Mouse (Mus musculus): ENCODE results near the gene Itgb4.
"Not testable (repeated sequence)": the region's sequence is repeated elsewhere in the genome, so short reads cannot be mapped to it uniquely, and the experiment has no call there.

The Itgb4 gene

GRCm38 (mm10) chr11:116007095-116007850, 32.8 kb downstream of the Itgb4 start:
- in situ Hi-C loops (cut with MboI, MseI), result no loop called here

- in situ Hi-C loops (cut with MboI, MseI), result no loop called here
These were observed 33.9 kb downstream of the Itgb4 start for GRCm38 (mm10) chr11:116008411-116008810.

- in situ Hi-C loops (cut with MboI, MseI), result no loop called here
These were observed 34.4 kb downstream of the Itgb4 start for GRCm38 (mm10) chr11:116008832-116009375.

- in situ Hi-C loops (cut with MboI, MseI), result loop anchor here (5.0 kb wide), 1 partner anchor 77 kb away; the partner anchor contains the start of genes Recql5 and Sap30bp
These were observed 35.2 kb downstream of the Itgb4 start for GRCm38 (mm10) chr11:116009661-116010060.

- in situ Hi-C loops (cut with MboI, MseI), result loop anchor here (5.0 kb wide), 1 partner anchor 78 kb away; the partner anchor contains the start of genes Recql5 and Sap30bp
These were observed 35.6 kb downstream of the Itgb4 start for GRCm38 (mm10) chr11:116010146-116010545.

GRCm38 (mm10) chr11:116010948-116011347, 36.4 kb downstream of the Itgb4 start:
- in situ Hi-C loops (cut with MboI, MseI), result loop anchor here (5.0 kb wide), 1 partner anchor 79 kb away; the partner anchor contains the start of genes Recql5 and Sap30bp

- in situ Hi-C loops (cut with MboI, MseI), result loop anchor here (5.0 kb wide), 1 partner anchor 79 kb away; the partner anchor contains the start of genes Recql5 and Sap30bp
These were observed 37.2 kb downstream of the Itgb4 start for GRCm38 (mm10) chr11:116011529-116012261.

GRCm38 (mm10) chr11:116012262-116012947, 37.9 kb downstream of the Itgb4 start, which contains the start of gene Galk1:
Gene Galk1, minus strand, starts transcription at chr11:116012719.
- in situ Hi-C loops (cut with MboI, MseI), result loop anchor here (5.0 kb wide), 1 partner anchor 80 kb away; the partner anchor contains the start of genes Recql5 and Sap30bp

- in situ Hi-C loops (cut with MboI, MseI), result loop anchor here (5.0 kb wide), 1 partner anchor 83 kb away; the partner anchor contains the start of genes Recql5 and Sap30bp
These were observed 40.3 kb downstream of the Itgb4 start for GRCm38 (mm10) chr11:116014821-116015220.

GRCm38 (mm10) chr11:116018106-116018505, 43.6 kb downstream of the Itgb4 start:
- in situ Hi-C loops (cut with MboI, MseI), result no loop called here

GRCm38 (mm10) chr11:116018867-116019266, 44.4 kb downstream of the Itgb4 start:
- in situ Hi-C loops (cut with MboI, MseI), result not testable (repeated sequence)

GRCm38 (mm10) chr11:116019360-116019791, 44.9 kb downstream of the Itgb4 start:
- in situ Hi-C loops (cut with MboI, MseI), result no loop called here

- in situ Hi-C loops (cut with MboI, MseI), result no loop called here
These were observed 45.5 kb downstream of the Itgb4 start for GRCm38 (mm10) chr11:116019976-116020411.

GRCm38 (mm10) chr11:116020519-116020922, 46.0 kb downstream of the Itgb4 start:
- in situ Hi-C loops (cut with MboI, MseI), result no loop called here

- in situ Hi-C loops (cut with MboI, MseI), result no loop called here
These were observed 47.1 kb downstream of the Itgb4 start for GRCm38 (mm10) chr11:116021328-116022220.

GRCm38 (mm10) chr11:116022256-116022780, 47.8 kb downstream of the Itgb4 start:
- in situ Hi-C loops (cut with MboI, MseI), result no loop called here

- in situ Hi-C loops (cut with MboI, MseI), result not testable (repeated sequence)
These were observed 48.7 kb downstream of the Itgb4 start for GRCm38 (mm10) chr11:116023074-116023770.

- in situ Hi-C loops (cut with MboI, MseI), result no loop called here
These were observed 49.4 kb downstream of the Itgb4 start for GRCm38 (mm10) chr11:116023771-116024355.

- in situ Hi-C loops (cut with MboI, MseI), result no loop called here
These were observed 49.9 kb downstream of the Itgb4 start for GRCm38 (mm10) chr11:116024356-116024808.

Data from T-helper 2 cell (primary cell).